ENCODE assay signal across 16 mouse cellular contexts in genomic region chr2:30754831-30755230, GRCm38 (mm10). TPM values are rescaled to one million over a fixed set of nuclear protein-coding genes. Genes with fewer than 3 reads are reported as not detected.
"Had no signal": no experiment of that assay in that cellular context is flagged by ENCODE, and none has a peak within 500 bp of the region (broad histone marks: within the 10 kb centered on the region; RNA-seq: fewer than 3 reads in every experiment).

No protein-coding gene starts in this region.

- H3K36me3 ChIP-seq: limb, embryonic 15.5 days; liver, embryonic 12.5 days; neural tube, embryonic 12.5 days had no signal

- H3K27me3 ChIP-seq: limb, embryonic 15.5 days; liver, embryonic 12.5 days; neural tube, embryonic 12.5 days had no signal

- H3K27ac ChIP-seq: kidney, postnatal 0 days; layer of hippocampus, adult 2 months; limb, embryonic 15.5 days; liver, embryonic 12.5 days; neural tube, embryonic 12.5 days had no signal

- H3K4me3 ChIP-seq: layer of hippocampus, adult 2 months; limb, embryonic 15.5 days; liver, embryonic 12.5 days; neural tube, embryonic 12.5 days had no signal

- H3K9ac ChIP-seq: limb, embryonic 15.5 days; liver, embryonic 12.5 days; neural tube, embryonic 12.5 days had no signal

- DNase-seq: kidney, adult 11 months; kidney, adult 9 months; kidney, postnatal 36 days; midbrain, embryonic 14.5 days; retina, postnatal 1 day; right cerebral cortex, postnatal 4 days; spleen, adult 18-20 months; thymus, postnatal 36 days had no signal

- ATAC-seq: liver, embryonic 12.5 days had no signal

- H3K4me2 ChIP-seq: limb, embryonic 15.5 days; liver, embryonic 12.5 days; neural tube, embryonic 12.5 days had no signal

- H3K9me3 ChIP-seq: limb, embryonic 15.5 days had no signal

RNA-seq across cellular contexts. Expression of gene 1700001O22Rik, which starts 48.6 kb away (rescaled TPM):
- total RNA-seq: megakaryocyte progenitor cell, adult 5-6 weeks; monocyte, adult 5-6 weeks; neutrophil, adult 5-6 weeks had no signal
